Mouse (Mus musculus): ENCODE data around the gene Slc34a2.

GRCm38 (mm10) chr5:53003495-53003894 is 34.4 kb upstream of the Slc34a2 start:
- no peak for TF ChIP-seq POLR2A (IDR thresholded peaks at IDR 0.05; ENCODE audit: control insufficient read depth, low read depth, low read length)
- no peak for TF ChIP-seq CTCF (IDR thresholded peaks at IDR 0.05; ENCODE audit: control insufficient read depth, insufficient read depth, insufficient replicate concordance, low read depth, low read length)

Data from testis, adult 2 months (tissue).